Mouse (Mus musculus) adrenal gland, postnatal 14 days (tissue): Measurements from ENCODE around the gene Mpz. TPM values are rescaled to one million over a fixed set of nuclear protein-coding genes. Genes with fewer than 3 reads are reported as not detected.
"Not testable (repeated sequence)": the region's sequence is repeated elsewhere in the genome, so short reads cannot be mapped to it uniquely, and the experiment has no call there.

Source experiments
- DNase-seq: peaks from one replicate; pipeline ENCODE4 v3.0.0; 2021; ENCODE audit warnings: mixed read lengths
- total RNA-seq: library from RNA; stranded (reverse); gene quantifications from 2 replicates; pipeline ENCODE4 v1.2.3, GENCODE M21; 2021

The Mpz gene
- total RNA-seq, 1 experiment from 2014 or later: 1.5 TPM

- peak; percentile 17 for DNase-seq
Measured at GRCm38 (mm10) chr1:171129251-171129650, 21.3 kb upstream of the Mpz start.

- no peak for DNase-seq
Measured at GRCm38 (mm10) chr1:171130971-171131370, 19.5 kb upstream of the Mpz start.

GRCm38 (mm10) chr1:171135600-171135999 is 14.9 kb upstream of the Mpz start:
- DNase-seq: no peak

- not testable (repeated sequence) for DNase-seq
Measured at GRCm38 (mm10) chr1:171137486-171138155, 12.9 kb upstream of the Mpz start.

- DNase-seq: peak; percentile 29
Measured at GRCm38 (mm10) chr1:171142981-171143380, 7.5 kb upstream of the Mpz start.

GRCm38 (mm10) chr1:171150838-171151391 is 404 bp downstream of the Mpz start:
- no peak for DNase-seq

GRCm38 (mm10) chr1:171151966-171152365 is 1.5 kb downstream of the Mpz start:
- DNase-seq: no peak

- DNase-seq: no peak
Measured at GRCm38 (mm10) chr1:171156644-171157043, 6.1 kb downstream of the Mpz start.

GRCm38 (mm10) chr1:171157965-171158364 is 7.5 kb downstream of the Mpz start:
- DNase-seq: no peak

GRCm38 (mm10) chr1:171159485-171159975 is 9.0 kb downstream of the Mpz start:
- peak; percentile 53 for DNase-seq

- peak; percentile 61 for DNase-seq
Measured at GRCm38 (mm10) chr1:171162526-171162925, 12.0 kb downstream of the Mpz start.

- peak; percentile 43 for DNase-seq
Measured at GRCm38 (mm10) chr1:171164258-171164657, 13.7 kb downstream of the Mpz start.

- no peak for DNase-seq
Measured at GRCm38 (mm10) chr1:171165629-171166345, 15.3 kb downstream of the Mpz start.

GRCm38 (mm10) chr1:171168906-171169305 is 18.4 kb downstream of the Mpz start:
- no peak for DNase-seq

GRCm38 (mm10) chr1:171169913-171170312 is 19.4 kb downstream of the Mpz start:
- no peak for DNase-seq

- no peak for DNase-seq
Measured at GRCm38 (mm10) chr1:171171138-171171537, 20.6 kb downstream of the Mpz start.

GRCm38 (mm10) chr1:171172779-171173178 is 22.3 kb downstream of the Mpz start:
- no peak for DNase-seq

- DNase-seq: no peak
Measured at GRCm38 (mm10) chr1:171179487-171180171, 29.1 kb downstream of the Mpz start.

- no peak for DNase-seq
Measured at GRCm38 (mm10) chr1:171183025-171183424, 32.5 kb downstream of the Mpz start.

- DNase-seq: peak; percentile 45
Measured at GRCm38 (mm10) chr1:171183620-171184019, 33.1 kb downstream of the Mpz start.

- DNase-seq: peak; percentile 62
Measured at GRCm38 (mm10) chr1:171184314-171184713, 33.8 kb downstream of the Mpz start.

- no peak for DNase-seq
Measured at GRCm38 (mm10) chr1:171185655-171186054, 35.1 kb downstream of the Mpz start.
